Mouse (Mus musculus) lung, postnatal 0 days (tissue): ENCODE results near the gene Tmem178b.

Experiments used
- CTCF ChIP-seq: IDR thresholded peaks from 2 replicates; pipeline ENCODE4 v1.5.1; 2016; ENCODE audit warnings: antibody characterized with exemption, mild to moderate bottlenecking
- EP300 ChIP-seq: IDR thresholded peaks from 2 replicates; pipeline ENCODE4 v1.6.1; 2016; ENCODE audit warnings: antibody characterized with exemption, mild to moderate bottlenecking, control low read depth

DNA sequence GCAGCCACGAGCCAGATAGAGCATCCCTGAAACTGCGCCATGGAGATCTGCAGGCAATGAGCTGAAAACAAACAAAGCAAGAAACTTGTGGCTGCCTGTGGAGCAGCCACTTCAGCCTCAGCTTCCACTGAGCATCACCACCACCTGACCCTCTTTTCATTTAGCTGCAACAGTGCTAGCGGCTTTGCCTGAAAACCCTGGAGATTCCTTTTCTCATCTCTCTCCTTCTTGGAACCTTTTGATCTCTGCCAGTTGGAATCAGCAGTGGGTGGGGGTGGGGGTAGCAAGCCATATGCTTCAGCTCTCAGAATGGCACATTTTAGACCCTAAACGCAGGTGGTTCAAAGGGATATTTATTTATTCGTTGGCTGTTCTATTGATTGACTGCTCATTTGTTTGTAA lies 218.2 kb downstream of the Tmem178b start:
- TF ChIP-seq CTCF (no peak), EP300 (no peak)
